Mouse (Mus musculus) thymus, postnatal 14 days (tissue): ENCODE measurements around the gene Top3a.
A peak's percentile ranks its signal among the peaks of the same experiment; 100 is the strongest.

ENCODE experiments used
- DNase-seq: peaks from one replicate; pipeline ENCODE4 v3.0.0; 2021

Top3a gene

DNA sequence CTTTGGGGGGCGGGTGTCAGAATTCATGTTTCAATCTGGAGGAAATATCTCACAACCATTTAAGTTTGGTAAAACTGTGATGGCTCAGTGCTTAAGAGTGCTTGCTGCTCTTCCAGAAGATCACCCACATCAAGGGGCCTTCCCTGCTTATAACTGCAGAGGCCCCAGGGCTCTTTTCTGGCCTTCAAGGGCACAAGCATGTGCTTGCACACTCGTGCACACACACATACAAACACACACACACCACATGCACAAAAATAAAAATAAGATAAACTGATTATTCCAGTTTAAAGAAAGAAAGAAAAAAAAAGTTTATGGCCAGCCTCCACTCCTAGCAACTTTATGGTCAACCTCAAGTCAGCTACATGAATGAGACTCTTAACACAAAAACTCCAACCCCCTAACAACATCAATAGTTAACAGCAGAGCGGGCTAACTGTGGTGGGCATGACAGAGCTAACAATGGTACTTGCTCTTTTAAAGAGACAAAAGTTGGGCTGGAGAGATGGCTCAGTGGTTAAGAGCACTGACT, 2.9 kb downstream of the Top3a start:
- DNase-seq: no peak

DNA sequence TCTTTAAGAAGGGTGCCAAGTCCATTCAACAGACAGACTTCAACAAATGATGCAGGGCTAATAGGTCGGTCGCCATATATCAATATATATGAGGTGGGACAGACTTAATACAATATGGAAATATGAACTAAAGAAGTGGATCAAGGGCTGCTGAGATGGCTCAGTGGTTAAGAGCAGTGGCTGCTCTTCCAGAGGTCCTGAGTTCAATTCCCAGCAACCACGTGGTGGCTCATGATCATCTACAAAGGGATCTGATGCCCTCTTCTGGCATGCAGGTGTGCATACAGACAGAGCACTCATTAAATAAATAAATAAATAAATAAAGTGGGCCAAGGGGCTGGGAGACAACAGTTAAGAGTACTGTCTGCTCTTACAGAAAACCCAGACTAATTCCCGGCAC, 5.0 kb downstream of the Top3a start:
- DNase-seq: no peak

DNA sequence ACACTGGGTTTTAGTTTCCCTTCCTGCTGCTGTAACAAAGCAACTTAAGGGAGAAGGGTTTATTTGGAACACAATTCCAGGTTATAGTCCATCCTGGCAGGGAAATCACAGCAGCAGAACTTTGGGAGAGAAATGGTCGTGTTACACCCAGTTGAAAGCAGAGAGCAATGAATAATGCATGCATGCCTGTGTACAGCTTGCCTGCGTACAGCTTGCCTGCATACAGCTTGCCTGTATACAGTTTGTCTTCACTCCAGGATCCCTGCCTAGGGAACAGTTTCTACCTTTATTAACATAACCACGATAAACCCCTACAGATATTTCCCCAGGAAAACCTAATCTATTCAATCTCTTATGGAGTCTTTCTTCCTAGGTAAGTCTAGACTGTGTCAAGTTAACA, 6.4 kb downstream of the Top3a start:
- no peak for DNase-seq

DNA sequence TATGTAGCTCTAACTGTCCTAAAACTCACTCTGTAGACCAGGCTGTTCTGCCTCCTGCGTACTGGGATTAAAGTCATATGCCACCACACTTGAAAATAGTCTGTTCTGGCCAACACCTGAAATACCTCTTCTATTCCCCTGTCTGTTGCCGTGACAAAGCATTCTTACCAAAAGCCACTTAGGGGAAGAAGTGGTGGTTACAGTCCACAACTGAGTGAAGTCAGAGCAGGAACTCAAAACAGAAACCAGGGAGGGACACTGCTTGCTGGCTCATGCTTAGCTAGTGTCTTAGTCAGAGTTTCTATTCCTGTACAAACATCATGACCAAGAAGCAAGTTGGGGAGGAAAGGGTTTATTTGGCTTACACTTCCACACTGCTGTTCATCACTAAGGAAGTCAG, 7.8 kb downstream of the Top3a start:
- no peak for DNase-seq

DNA sequence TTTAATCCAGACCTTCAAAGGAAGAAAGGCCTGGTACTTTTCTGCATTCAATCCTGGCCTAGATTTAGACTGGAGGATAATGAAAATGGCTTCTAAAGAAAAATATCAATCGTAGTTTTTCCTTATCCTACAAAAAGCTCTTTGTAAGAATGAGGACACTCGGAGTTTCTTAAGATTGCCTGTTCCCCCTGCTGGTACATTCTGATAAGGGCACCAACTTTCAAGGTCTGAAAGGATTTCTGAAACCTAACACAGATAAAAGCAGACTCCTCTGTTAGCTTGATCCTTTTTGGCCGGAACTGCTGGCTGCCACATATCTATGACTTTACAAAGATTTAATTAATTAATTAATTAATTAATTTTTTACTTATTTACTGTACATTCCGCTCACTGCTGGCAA, 10.2 kb downstream of the Top3a start:
- DNase-seq: no peak

DNA sequence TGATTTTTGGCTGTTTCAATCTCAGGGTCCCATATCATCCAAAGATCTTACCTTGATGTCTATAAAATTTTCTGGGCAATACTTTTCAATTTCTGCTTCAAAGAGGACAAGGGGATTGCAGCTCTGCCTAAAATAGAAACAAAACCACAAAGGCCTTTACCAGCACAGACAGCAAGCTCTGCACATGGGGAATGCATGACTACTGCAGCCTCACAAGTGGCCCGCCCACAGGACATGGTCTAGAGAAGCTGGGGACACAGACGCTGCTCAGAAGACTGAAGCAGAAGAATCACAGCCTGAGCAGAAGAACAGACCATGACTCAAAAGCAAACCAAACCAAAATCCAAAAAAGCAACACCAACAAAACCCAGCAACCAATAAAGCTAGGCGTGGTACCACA, 15.5 kb downstream of the Top3a start:
- no peak for DNase-seq

DNA sequence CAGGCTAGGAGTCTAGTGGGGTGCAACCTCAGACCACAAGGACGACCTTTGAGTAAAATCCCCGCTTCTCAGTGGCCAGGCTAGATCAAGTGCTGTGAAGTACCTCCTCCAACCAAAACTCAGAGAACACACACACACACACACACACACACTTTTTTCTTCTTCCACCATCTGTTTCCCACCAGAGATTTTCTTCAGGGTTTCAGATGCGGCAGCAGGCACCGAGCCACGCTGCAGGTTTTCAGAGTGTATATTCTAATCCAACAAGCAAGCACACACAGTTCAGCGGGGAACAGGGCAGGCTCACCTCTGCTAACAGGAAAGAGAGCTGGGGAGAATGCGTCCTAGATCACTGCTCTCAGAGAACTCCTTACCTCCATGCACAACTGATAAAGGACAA, 21.6 kb downstream of the Top3a start:
- DNase-seq: no peak

DNA sequence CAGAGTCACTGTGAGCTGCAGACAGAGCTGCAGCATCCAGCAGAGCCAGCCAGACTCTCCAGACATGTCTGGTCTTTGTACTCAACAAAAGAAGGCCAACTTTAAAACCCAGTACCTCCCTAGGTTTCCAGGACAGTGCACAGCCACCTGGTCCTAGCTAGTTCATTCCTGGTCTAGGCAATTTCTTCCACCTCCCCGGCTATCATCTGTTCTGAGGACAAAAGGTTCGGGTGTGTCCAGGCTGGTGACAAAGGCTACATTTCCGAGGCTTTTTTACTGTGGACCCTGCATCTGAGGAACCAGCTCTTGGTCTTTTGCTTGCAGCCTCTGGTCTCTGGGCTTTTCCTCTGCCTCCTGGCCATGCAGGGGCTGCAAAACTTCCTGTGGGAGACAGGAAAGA, 36.8 kb downstream of the Top3a start:
- DNase-seq: no peak

DNA sequence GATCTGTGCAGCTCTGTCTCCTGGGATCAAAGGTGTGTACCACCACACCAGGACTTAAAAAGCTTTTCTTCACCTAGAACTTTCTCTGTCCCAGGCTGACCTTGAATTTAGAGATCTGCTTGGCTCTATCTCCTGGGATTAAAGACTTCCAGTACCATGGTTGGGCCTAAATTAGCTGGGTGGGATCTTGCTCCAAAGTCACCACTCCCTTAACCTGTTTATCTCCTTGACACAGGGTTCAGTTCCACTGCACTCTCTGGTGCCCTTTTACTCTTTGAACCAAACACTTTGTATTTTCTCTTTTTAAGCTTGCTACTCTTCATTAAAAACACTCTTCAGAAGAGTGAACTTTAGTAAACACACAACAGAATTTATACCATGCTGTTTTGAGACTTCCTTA, 39.7 kb downstream of the Top3a start:
- DNase-seq: no peak

DNA sequence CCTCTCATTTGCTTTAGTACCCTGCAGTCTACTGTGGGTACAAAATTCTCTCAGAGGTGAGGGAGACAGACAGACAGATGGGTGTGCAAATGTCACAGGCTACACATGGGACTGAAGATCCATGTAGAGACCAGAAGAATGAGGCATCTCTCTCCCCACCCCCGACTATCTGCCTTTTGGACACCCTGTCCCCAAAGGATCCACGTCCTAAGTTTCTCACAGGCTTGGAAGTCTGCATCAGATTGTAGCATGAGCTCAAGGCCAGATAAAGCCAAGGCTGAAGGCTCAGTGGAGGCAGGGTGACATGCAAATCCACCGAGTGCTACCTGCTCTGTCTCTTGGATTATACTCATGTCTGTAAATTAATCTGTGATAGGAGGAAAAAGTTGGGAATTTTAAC, 40.7 kb downstream of the Top3a start:
- no peak for DNase-seq

DNA sequence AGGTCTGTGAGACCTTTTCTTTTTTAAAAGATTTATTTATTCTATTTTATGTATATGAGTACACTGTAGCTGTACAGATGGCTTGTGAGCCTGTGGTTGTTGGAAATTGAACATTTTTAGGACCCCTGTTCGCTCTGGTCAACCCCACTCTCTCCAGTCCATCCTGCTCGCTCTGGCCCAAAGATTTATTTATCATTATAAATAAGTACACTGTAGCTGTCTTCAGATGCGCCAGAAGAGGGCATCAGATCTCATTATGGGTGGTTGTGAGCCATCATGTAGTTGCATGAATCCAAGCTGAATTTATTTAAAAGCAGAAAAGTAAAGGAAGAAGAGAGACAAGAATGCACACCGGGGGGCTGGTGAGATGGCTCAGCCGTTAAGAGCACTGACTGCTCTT, 42.0 kb downstream of the Top3a start:
- DNase-seq: no peak

DNA sequence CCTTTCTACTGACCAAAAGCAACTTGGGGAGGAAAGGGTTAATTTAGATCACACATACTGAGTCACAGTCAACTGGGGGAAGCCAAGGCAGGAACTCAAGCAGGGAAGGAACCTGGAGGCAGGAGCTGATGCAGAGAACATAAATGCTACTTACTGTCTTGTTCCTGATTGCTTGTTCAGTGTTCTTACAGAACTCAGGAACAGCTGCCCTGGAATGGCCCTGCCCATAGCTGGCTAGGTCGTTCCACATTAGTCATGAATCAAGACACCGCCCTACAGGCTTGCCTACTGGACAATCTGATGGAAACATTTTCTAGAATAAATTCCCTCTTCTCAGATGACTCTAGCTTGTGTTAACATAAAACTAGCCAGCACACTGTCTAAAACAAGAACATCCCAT, 43.0 kb downstream of the Top3a start:
- DNase-seq: no peak

DNA sequence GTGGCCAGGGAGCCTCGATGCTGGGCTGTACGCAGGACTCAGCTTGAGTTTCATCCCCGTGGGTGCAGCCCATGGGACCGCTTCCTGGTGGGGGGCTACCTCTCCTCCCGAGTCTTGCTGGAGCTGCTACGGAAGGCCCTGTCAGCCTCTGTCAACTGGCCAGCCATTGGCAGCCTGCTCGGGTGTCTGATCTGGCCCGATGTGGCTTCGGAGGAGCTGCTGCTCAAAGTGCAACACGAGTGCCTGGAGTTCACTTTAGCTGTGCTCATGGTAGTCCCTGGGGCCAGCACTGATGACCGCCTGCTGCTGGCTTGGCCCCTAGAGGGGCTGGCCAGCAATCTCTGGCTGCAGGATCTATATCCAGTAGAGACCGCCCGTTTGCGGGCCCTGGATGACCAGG, 45.9 kb downstream of the Top3a start:
- no peak for DNase-seq

DNA sequence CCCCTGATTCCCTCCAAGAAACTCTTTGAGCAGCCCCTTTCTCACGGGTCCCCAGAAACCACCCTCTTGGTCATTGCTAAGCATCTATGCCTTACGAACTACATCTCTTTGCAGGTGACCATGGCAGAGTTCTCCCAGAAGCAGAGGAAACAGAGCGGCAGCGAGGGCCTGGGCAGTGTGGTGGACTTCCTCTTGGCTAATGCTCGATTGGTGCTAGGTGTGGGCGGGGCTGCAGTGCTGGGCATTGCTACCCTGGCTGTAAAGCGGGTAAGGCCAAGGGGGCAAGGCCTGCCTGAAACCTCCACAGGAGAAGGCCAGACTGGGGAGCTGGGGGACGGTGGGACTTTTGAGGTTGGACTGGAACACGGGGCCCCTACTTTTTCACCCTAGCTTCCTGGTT, 47.0 kb downstream of the Top3a start:
- no peak for DNase-seq

DNA sequence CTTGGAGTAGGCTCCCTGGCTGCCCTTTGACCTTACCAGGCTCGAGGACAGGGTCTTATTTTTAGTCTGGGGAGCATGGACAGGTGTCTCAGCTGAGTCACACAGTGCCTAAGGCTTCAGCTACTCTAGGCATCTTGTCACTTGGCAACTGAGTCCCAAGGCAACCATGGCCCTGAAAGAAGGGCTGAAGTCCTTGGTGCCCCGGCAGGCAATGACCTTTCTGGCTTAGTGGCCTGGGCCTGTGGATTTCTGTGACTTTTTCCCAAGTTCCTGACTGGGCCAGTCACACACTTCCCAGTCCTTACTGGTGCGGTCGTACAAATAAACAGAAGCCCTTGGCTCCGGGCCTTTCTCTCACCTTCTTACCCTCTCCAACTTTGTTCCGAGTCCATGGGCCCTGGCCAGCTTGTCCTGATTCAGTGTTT, 47.9 kb downstream of the Top3a start:
- no peak for DNase-seq

DNA sequence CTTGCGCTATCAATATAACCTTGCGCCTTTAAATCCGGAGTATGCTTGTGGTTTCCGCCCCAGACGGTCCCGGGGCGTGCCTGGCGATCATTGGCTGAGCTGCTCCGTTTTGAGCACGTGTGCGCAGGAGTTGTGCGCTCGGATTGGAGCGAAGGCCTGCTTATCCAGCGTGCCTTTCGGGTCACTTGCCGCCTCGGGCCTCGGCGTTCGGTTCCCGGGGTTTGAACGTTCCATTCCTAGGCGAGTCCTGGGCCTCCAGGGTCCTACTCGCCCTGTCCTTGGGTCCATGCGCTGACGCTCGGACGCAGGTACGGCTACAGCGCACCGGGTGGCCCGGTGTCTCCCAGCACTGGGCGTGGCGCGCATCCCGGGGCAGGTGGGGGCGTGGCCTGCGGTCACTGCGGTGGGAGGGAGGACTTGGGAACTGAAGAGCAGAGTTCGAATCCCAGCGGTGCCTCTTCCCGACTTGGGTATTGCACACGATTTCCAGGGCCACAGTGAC, 48.9 kb downstream of the Top3a start, which contains the start of gene Mief2:
Gene Mief2, plus strand, starts transcription at position 139 of the 502 bp plus-strand sequence.
- DNase-seq: peak; percentile 93

DNA sequence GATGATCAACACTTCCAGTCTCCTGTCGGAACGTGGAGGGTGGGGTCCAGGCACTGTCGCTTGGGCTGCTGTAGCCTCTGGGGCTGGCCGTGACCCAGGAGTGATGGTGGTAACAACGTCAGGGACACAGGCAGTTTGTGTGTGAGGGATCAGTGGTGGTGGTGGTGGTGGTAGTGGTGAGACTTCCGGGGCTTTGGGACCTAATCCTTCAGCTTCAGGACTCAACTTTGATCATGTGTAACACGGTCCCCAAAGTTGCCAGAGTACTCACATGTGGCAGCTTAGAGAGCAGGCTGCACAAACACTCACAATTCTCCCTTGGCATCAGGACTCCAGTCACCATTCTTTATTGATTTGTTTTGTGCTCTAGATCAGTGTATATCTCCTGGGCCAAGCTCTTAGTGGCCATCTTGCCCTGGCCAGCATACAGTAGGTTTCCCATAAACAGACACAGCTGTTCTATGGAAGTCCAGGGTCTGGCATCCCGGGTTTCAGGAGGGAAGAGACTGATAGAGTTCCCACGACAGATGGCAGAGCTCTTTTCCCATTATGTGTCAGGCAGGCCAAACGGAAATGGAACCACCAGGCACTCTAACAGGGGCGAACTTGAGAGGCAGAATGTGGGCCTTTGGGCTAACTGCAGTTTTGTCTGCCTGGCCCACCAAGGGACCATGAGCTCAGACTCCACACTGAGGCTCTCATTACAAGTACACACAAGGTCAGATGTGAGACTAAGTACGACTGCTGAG, 49.6 kb downstream of the Top3a start:
- DNase-seq: no peak

DNA sequence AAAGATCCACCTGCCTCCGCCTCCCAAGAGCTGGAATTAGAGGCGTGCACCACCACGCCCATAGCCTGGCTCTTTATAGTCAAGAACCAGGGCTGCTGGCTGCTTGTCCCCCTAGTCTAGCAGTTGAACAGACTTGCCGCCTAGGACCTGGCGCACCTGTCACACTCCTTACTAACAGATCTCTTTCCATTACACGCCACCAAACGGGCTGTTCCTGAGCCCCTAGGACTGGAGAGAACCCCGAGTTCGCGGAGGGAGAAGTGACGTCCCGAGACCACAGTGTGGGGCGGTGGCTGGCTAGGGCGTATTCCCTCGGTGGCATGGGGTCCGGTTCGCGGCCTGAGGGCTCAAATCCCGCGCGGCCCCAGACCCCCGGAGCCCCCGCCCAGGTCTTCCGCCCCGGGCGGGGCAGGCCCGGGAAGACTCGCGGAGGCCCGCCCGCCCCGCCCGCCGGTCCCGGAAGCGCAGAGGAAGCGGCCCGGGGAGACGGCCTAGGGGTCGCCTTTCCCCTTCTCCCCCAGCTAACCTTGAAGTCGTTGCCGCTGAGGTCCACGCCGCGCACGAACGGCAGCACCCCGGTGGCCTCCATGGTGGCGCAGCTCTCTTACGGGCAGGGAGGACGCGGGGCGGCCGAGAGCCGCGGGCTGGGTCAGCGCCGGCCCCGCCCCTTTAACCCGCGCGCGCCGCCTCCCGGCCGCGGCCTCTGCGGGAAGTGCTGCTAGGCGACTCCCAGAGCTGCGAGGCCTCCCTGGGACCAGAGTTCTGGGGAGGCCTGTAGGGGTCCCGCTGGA, 50.4 kb downstream of the Top3a start, which contains the start of gene Flii:
Gene Flii, minus strand, starts transcription at position 663 of the 791 bp plus-strand sequence.
- DNase-seq: peak; percentile 87

DNA sequence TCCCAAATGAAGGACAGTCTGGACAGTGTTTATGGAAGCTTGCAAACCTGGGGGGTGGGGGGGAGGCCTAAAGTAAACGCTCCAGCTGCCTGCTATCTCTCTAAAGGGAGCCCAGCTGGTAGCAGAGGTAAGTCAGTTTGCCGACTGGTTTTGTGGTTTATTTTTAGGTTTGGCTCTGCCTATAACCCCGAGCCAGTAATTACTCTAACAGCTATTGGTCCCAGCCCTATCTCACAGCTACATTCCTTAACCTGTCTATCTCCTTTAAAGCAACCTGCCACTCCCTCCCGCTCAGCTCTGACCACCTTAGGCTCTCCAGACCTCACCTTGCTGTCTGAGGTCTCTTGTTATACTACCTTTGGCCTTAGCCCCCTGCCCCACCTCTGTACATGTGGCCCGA, 57.9 kb downstream of the Top3a start:
- DNase-seq: no peak

DNA sequence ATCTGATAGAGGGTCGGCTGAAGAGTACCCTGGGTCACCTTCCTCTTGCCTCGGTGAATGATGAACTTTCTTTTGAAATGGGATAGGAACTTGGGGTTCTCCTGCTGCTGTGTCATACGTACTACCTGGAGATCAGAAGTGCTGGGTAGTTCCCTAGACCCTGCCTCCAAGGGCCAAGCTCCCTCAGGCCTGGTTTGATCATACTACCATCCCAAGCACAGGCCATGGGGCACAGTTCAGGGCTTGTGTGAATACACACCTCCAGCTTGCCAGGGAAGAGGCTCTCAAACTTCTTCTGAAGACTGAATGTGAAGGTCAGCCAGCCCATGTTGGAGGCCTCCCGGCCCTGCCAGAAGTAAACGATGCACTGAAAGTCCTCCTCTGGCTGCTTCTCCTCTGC, 61.3 kb downstream of the Top3a start:
- no peak for DNase-seq

DNA sequence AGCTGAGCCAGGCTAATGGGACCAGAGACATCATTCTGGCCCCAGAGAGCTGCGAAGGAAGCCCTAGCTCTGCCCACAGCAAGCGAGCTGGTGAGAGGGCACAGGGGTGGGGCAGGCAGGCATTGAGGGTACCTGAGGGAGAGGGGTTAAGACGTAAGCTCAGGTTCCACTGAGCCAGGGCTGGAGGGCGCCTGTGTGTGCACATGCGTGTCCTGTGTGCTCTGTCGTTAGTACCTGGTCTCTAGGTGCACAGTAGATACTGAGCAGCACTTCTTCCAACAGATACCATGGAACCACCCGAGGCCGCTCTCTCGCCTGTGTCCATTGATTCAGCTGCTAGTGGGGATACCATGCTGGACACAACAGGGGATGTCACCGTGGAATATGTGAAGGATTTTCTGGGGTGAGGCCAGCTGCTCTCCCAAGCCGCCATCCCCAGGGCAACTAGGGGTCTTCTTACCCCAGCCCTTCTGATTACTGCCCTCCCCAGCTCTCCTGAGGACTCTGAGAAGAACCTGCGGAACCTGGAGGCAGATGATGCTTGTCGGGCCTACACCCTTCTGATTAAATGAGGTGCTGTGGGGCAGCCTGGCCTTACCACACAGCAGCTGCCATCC, 64.4 kb downstream of the Top3a start:
- no peak for DNase-seq

DNA sequence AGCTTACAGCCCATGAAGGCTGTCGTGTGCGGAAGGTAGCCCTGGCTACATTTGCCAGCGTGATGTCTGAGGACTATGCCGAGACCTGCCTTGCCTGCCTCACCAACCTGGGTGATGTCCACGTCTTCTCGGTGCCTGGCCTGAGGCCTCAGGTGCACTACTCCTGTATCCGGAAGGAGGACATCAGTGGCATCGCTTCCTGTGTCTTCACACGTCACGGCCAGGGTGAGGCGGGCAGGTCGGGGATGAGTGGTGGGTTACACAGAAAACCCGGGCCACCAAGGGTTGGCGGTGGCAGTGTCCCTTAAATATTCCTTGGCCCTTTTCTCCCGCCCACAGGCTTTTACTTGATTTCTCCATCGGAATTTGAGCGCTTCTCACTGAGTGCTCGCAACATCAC, 65.1 kb downstream of the Top3a start:
- DNase-seq: no peak

DNA sequence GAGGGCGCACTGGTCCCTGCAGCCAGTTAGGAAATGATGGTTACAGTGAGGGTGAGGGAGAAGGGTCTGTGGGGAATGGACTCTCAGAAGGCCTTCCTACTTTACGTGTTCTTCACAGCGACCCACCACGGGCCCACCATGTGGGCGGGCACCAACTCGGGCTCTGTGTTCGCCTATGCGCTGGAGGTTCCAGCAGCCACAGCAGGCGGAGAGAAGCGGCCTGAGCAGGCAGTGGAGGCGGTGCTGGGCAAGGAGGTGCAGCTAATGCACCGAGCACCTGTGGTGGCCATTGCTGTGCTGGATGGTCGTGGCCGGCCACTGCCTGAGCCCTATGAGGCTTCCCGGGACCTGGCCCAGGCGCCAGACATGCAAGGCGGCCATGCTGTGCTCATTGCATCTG, 65.9 kb downstream of the Top3a start:
- no peak for DNase-seq
